Mouse (Mus musculus) frontal cortex, adult 2 months (tissue): Measurements from ENCODE around the gene Rwdd2a. TPM values are rescaled to one million over a fixed set of nuclear protein-coding genes. Genes with fewer than 3 reads are reported as not detected.

Experiments
- DNase-seq, 2 experiments: peaks; one replicate each; pipeline ENCODE4 v3.0.0; 2022; ENCODE audit warnings: low spot score in 1 of 2; ENCODE audit errors: extremely low spot score in 1 of 2
- polyA plus RNA-seq: library from polyadenylated mRNA; depleted of rRNA; stranded (reverse); fragments of >200 nt; gene quantifications from 2 replicates; pipeline ENCODE4 v1.2.3, GENCODE M21; 2012; rRNA removed

Rwdd2a gene
- 26.1 and 29.2 TPM in 2 replicates for polyA plus RNA-seq

- peak; percentile 91 to 95 for DNase-seq
Observed at GRCm38 (mm10) chr9:86571540-86572135, at the start of gene Rwdd2a, which contains the start of gene Pgm3. TSS of gene Rwdd2a (plus strand) at chr9:86571991. TSS of gene Pgm3 (minus strand) at chr9:86571842.

- no peak for DNase-seq
Observed at GRCm38 (mm10) chr9:86522335-86522734, 49.5 kb upstream of the Rwdd2a start.

GRCm38 (mm10) chr9:86525600-86525999 lies 46.2 kb upstream of the Rwdd2a start:
- DNase-seq, result no peak

- no peak for DNase-seq
Observed at GRCm38 (mm10) chr9:86534071-86534470, 37.7 kb upstream of the Rwdd2a start.

- no peak for DNase-seq
Observed at GRCm38 (mm10) chr9:86543451-86543850, 28.3 kb upstream of the Rwdd2a start.

GRCm38 (mm10) chr9:86544559-86544958 lies 27.2 kb upstream of the Rwdd2a start:
- DNase-seq, result no peak

- DNase-seq, result no peak
Observed at GRCm38 (mm10) chr9:86549637-86550162, 22.1 kb upstream of the Rwdd2a start.

- no peak for DNase-seq
Observed at GRCm38 (mm10) chr9:86550717-86551116, 21.1 kb upstream of the Rwdd2a start.

GRCm38 (mm10) chr9:86553886-86554285 lies 17.9 kb upstream of the Rwdd2a start:
- no peak for DNase-seq

GRCm38 (mm10) chr9:86554641-86555040 lies 17.1 kb upstream of the Rwdd2a start:
- no peak for DNase-seq

GRCm38 (mm10) chr9:86560543-86560942 lies 11.2 kb upstream of the Rwdd2a start:
- DNase-seq, result no peak

GRCm38 (mm10) chr9:86569314-86569910 lies 2.4 kb upstream of the Rwdd2a start:
- no peak for DNase-seq

- DNase-seq, result no peak
Observed at GRCm38 (mm10) chr9:86570261-86570890, 1.4 kb upstream of the Rwdd2a start.

- DNase-seq, result no peak
Observed at GRCm38 (mm10) chr9:86570946-86571345, 845 bp upstream of the Rwdd2a start.

- peak in 1 of 2 experiments; percentile 32 for DNase-seq
Observed at GRCm38 (mm10) chr9:86572196-86572595, 405 bp downstream of the Rwdd2a start.

GRCm38 (mm10) chr9:86572636-86573291 lies 973 bp downstream of the Rwdd2a start:
- DNase-seq, result peak; percentile 74 to 90

GRCm38 (mm10) chr9:86573616-86574303 lies 2.0 kb downstream of the Rwdd2a start:
- no peak for DNase-seq

GRCm38 (mm10) chr9:86575178-86575577 lies 3.4 kb downstream of the Rwdd2a start:
- peak in 1 of 2 experiments; percentile 37 for DNase-seq

GRCm38 (mm10) chr9:86579657-86580056 lies 7.9 kb downstream of the Rwdd2a start:
- DNase-seq, result no peak

GRCm38 (mm10) chr9:86583740-86584139 lies 11.9 kb downstream of the Rwdd2a start:
- peak; percentile 46 to 84 for DNase-seq
